Comparison of ENCODE assay signal across 9 mouse cellular contexts in the genomic region with DNA sequence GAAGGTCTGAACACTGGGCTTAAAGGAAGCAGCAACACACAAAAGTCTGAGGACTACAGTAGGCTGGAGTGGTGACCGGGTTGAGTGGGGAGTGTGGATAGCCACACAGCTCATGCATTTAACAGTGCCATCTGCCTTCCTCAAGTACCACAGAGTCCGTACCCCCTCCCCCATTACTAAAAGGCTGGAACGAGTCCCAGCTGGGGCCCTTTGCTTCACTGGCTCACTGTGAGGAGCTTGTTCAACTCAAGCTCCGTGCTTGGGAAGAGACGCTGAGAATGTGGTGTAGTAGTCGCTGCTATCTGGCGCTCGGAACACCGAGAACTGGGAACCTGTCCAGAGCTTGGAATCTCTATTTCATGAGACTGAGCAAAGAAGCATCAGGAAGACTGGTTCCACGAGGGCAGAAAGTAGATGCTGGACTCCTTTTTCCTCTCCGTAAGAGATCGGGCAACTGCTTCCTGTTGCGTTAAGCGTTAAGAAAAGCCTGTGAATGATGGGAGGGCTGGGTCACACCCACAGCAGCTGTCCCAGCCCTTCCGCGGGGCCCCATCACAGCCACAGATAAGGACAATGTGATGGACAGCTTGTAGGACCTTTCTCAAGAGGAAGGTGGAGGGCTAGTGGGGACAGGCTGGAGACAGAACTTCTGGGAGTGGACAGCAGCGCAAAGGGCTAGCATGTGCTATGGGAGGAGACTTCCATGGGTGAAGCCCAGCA. TPM values are rescaled to one million over a fixed set of nuclear protein-coding genes. Genes with fewer than 3 reads are reported as not detected.
A peak's percentile ranks its signal among the peaks of the same experiment; 100 is the strongest.
DNase-seq lines count a peak whose midpoint lies in the region; ATAC-seq lines count a peak whose summit lies in the region.
"Had no signal": no experiment of that assay in that cellular context is flagged by ENCODE, and none has a peak within 500 bp of the region (broad histone marks: within the 10 kb centered on the region; RNA-seq: fewer than 3 reads in every experiment).

No protein-coding gene starts in this region.

- H3K27ac ChIP-seq in lung, embryonic 16.5 days (ENCODE audit: low read length), result no peak overlapping the region
- peak overlapping the region; percentile 48 to 65 for H3K27ac ChIP-seq in heart, embryonic 14.5 days (replicated peaks in 1 of 2; ENCODE audit: control insufficient read depth in 1 of 2, insufficient read depth in 1 of 2, low read depth in 2 of 2, low read length in 2 of 2)

- H3K9ac ChIP-seq in lung, embryonic 16.5 days (ENCODE audit: low read length), result no peak overlapping the region
- H3K9ac ChIP-seq in heart, embryonic 14.5 days (ENCODE audit: low read length), result no peak overlapping the region

- no peak for DNase-seq in lung, postnatal 25 days (ENCODE audit: low spot score)
- DNase-seq in layer of hippocampus, adult 9-11 months, result peak; percentile 78
- DNase-seq in right cerebral cortex, postnatal 25 days, result peak; percentile 65
- no peak for DNase-seq in adrenal gland, adult (ENCODE audit: inconsistent age in 2 of 2, low spot score in 1 of 2)
- DNase-seq in T-cell, adult 2 months (ENCODE audit: low spot score), result no peak

- peak overlapping the region; percentile 11; the same call in 1 of the 2 replicates for H3K4me2 ChIP-seq in lung, embryonic 16.5 days (ENCODE audit: low read depth, low read length)
- H3K4me2 ChIP-seq in heart, embryonic 14.5 days (ENCODE audit: low read length), result peak overlapping the region; percentile 49

- 39% methylated on average over 17 of the region's 17 CpGs for WGBS in lung, embryonic 16.5 days
- WGBS in heart, embryonic 14.5 days, result 15% methylated on average over 17 of the region's 17 CpGs

- H3K4me1 ChIP-seq in lung, embryonic 16.5 days (replicated peaks; ENCODE audit: control insufficient read depth, insufficient read depth, low read length), result peaks cover 4% of the 10 kb centered on the region
- H3K4me1 ChIP-seq in heart, embryonic 14.5 days (ENCODE audit: control insufficient read depth in 2 of 2, insufficient read depth in 2 of 2, low read length in 2 of 2), result peaks cover 14 to 16% of the 10 kb centered on the region in 2 experiments

- peaks cover 9% of the 10 kb centered on the region; the same call in 1 of the 2 replicates for H3K9me3 ChIP-seq in lung, embryonic 16.5 days (ENCODE audit: control insufficient read depth, low read length)
- peaks cover 11% of the 10 kb centered on the region for H3K9me3 ChIP-seq in heart, embryonic 14.5 days (ENCODE audit: control insufficient read depth, low read length)

- H3K27me3 ChIP-seq in lung, embryonic 16.5 days (ENCODE audit: control insufficient read depth, insufficient read depth, low read depth, low read length), result no peaks in the 10 kb centered on the region
- H3K27me3 ChIP-seq in heart, embryonic 14.5 days (ENCODE audit: control insufficient read depth, insufficient read depth, low read length), result no peaks in the 10 kb centered on the region

- peak; percentile 50; the same call in 1 of the 2 replicates for ATAC-seq in lung, embryonic 16.5 days (ENCODE audit: low read depth)
- ATAC-seq in heart, embryonic 14.5 days (ENCODE audit: insufficient number of reproducible peaks, insufficient read depth, low FRiP score, low read depth), result peak; percentile 55; the same call in 1 of the 2 replicates
- ATAC-seq in erythroid progenitor cell, adult 5-6 weeks (replicated peaks; ENCODE audit: low FRiP score, poor library complexity, severe bottlenecking), result no peak
- ATAC-seq: Patski had no signal

- H3K36me3 ChIP-seq in lung, embryonic 16.5 days (ENCODE audit: control insufficient read depth, insufficient read depth, low read length), result no peaks in the 10 kb centered on the region
- no peaks in the 10 kb centered on the region for H3K36me3 ChIP-seq in heart, embryonic 14.5 days (ENCODE audit: control insufficient read depth, insufficient read depth, low read length)

- H3K4me3 ChIP-seq in lung, embryonic 16.5 days (ENCODE audit: low read length), result no peak overlapping the region
- peak overlapping the region; percentile 1 to 10; a peak in 1 of 4 replicates for H3K4me3 ChIP-seq in heart, embryonic 14.5 days (ENCODE audit: control insufficient read depth in 1 of 2, insufficient read depth in 1 of 2, low read depth in 1 of 2, low read length in 2 of 2)

RNA-seq across cellular contexts. Expression of a gene that starts 44.5 kb away (rescaled TPM):
- polyA plus RNA-seq in lung, embryonic 16.5 days (2015; fragmentation: Nextera tagmentation; extraction: Ambion mirVana), result 0.58 and 1.1 TPM in 2 replicates
- 0.18 and 0.51 TPM in 2 replicates for polyA plus RNA-seq in heart, embryonic 14.5 days (2014; fragmentation: Nextera tagmentation; extraction: Ambion mirVana)
- total RNA-seq in erythroid progenitor cell, adult 5-6 weeks (2015; ENCODE audit: low replicate concordance), result not detected in 2 replicates
- total RNA-seq in erythroid progenitor cell, adult 5-6 weeks (2017; ENCODE audit: low replicate concordance), result not detected in 2 replicates
- polyA plus RNA-seq: Patski had no signal

Comparison
In these comparisons a context has a peak if more than half of its experiments do, and no peak if none do; other contexts are left out.
1. DNase-seq: peak in layer of hippocampus, adult 9-11 months (single experiment) and right cerebral cortex, postnatal 25 days (single experiment); none in lung, postnatal 25 days (single experiment), adrenal gland, adult (0 of 2) and T-cell, adult 2 months (single experiment).